Mouse (Mus musculus): ENCODE data around the gene Espn. TPM values are rescaled to one million over a fixed set of nuclear protein-coding genes. Genes with fewer than 3 reads are reported as not detected.
A peak's percentile ranks its signal among the peaks of the same experiment; 100 is the strongest.

The Espn gene
- polyA plus RNA-seq, 1 experiment from 2014 or later: 2.0 TPM

- peak; percentile 51 for DNase-seq (ENCODE audit: low spot score)
- Histone ChIP-seq H3K9ac (replicated peaks; ENCODE audit: low read depth) (no peak overlapping the region), H3K27me3 (replicated peaks; ENCODE audit: insufficient read depth, low read length) (no peaks in the 10 kb centered on the region), H3K9me3 (ENCODE audit: low read length) (no peaks in the 10 kb centered on the region), H3K36me3 (ENCODE audit: insufficient read depth, low read length) (no peaks in the 10 kb centered on the region), H3K4me1 (ENCODE audit: insufficient read depth, low read depth, low read length) (peaks cover 12% of the 10 kb centered on the region; the same call in 1 of the 2 replicates), H3K4me3 (ENCODE audit: low read depth, low read length) (no peak overlapping the region), H3K4me2 (replicated peaks; ENCODE audit: low read depth, low read length) (peak overlapping the region; percentile 45), H3K27ac (ENCODE audit: low read length) (peak overlapping the region; percentile 81)
- 29% methylated on average over 14 of the region's 14 CpGs for WGBS
- TF ChIP-seq EP300 (IDR thresholded peaks at IDR 0.05) (no peak), CTCF (IDR thresholded peaks at IDR 0.05) (no peak)
- peak; percentile 25; the same call in 1 of the 2 replicates for ATAC-seq
Observed at GRCm38 (mm10) chr4:152186205-152187082, 34.3 kb upstream of the Espn start.

GRCm38 (mm10) chr4:152185510-152186204 lies 33.5 kb upstream of the Espn start:
- Histone ChIP-seq H3K4me1 (ENCODE audit: insufficient read depth, low read depth, low read length) (peaks cover 12% of the 10 kb centered on the region; the same call in 1 of the 2 replicates), H3K4me2 (replicated peaks; ENCODE audit: low read depth, low read length) (peak overlapping the region; percentile 45), H3K9me3 (ENCODE audit: low read length) (no peaks in the 10 kb centered on the region), H3K4me3 (ENCODE audit: low read depth, low read length) (no peak overlapping the region), H3K27ac (ENCODE audit: low read length) (peak overlapping the region; percentile 81), H3K36me3 (ENCODE audit: insufficient read depth, low read length) (no peaks in the 10 kb centered on the region), H3K9ac (replicated peaks; ENCODE audit: low read depth) (no peak overlapping the region), H3K27me3 (replicated peaks; ENCODE audit: insufficient read depth, low read length) (no peaks in the 10 kb centered on the region)
- TF ChIP-seq EP300 (IDR thresholded peaks at IDR 0.05) (peak; percentile 56; the same call in 1 of the 2 replicates), CTCF (IDR thresholded peaks at IDR 0.05) (no peak)
- ATAC-seq (peak; percentile 80), DNase-seq (ENCODE audit: low spot score) (peak; percentile 79)
- 7% methylated on average over 19 of the region's 19 CpGs for WGBS

GRCm38 (mm10) chr4:152185137-152185509 lies 33.0 kb upstream of the Espn start:
- Histone ChIP-seq H3K9me3 (ENCODE audit: low read length) (no peaks in the 10 kb centered on the region), H3K9ac (replicated peaks; ENCODE audit: low read depth) (no peak overlapping the region), H3K27ac (ENCODE audit: low read length) (peak overlapping the region; percentile 81), H3K27me3 (replicated peaks; ENCODE audit: insufficient read depth, low read length) (no peaks in the 10 kb centered on the region), H3K4me1 (ENCODE audit: insufficient read depth, low read depth, low read length) (peaks cover 12% of the 10 kb centered on the region; the same call in 1 of the 2 replicates), H3K4me3 (ENCODE audit: low read depth, low read length) (no peak overlapping the region), H3K36me3 (ENCODE audit: insufficient read depth, low read length) (no peaks in the 10 kb centered on the region), H3K4me2 (replicated peaks; ENCODE audit: low read depth, low read length) (peak overlapping the region; percentile 45; the same call in 1 of the 2 replicates)
- peak; percentile 81 for ATAC-seq
- TF ChIP-seq EP300 (IDR thresholded peaks at IDR 0.05) (no peak), CTCF (IDR thresholded peaks at IDR 0.05) (peak; percentile 63)
- WGBS: 7% methylated on average over 3 of the region's 3 CpGs
- peak; percentile 89 for DNase-seq (ENCODE audit: low spot score)

GRCm38 (mm10) chr4:152184353-152185035 lies 32.3 kb upstream of the Espn start:
- no peak for DNase-seq (ENCODE audit: low spot score)
- peaks cover 12% of the 10 kb centered on the region; the same call in 1 of the 2 replicates for H3K4me1 ChIP-seq (ENCODE audit: insufficient read depth, low read depth, low read length)
- H3K27me3 ChIP-seq (replicated peaks; ENCODE audit: insufficient read depth, low read length): no peaks in the 10 kb centered on the region
- no peak overlapping the region for H3K9ac ChIP-seq (replicated peaks; ENCODE audit: low read depth)
- no peak overlapping the region for H3K4me2 ChIP-seq (replicated peaks; ENCODE audit: low read depth, low read length)
- no peak overlapping the region for H3K4me3 ChIP-seq (ENCODE audit: low read depth, low read length)
- H3K36me3 ChIP-seq (ENCODE audit: insufficient read depth, low read length): no peaks in the 10 kb centered on the region
- H3K9me3 ChIP-seq (ENCODE audit: low read length): no peaks in the 10 kb centered on the region
- 47% methylated on average over 7 of the region's 7 CpGs for WGBS
- no peak for TF ChIP-seq EP300 (IDR thresholded peaks at IDR 0.05)
- peak; percentile 54 for TF ChIP-seq CTCF (IDR thresholded peaks at IDR 0.05)
- no peak for ATAC-seq
- H3K27ac ChIP-seq (ENCODE audit: low read length): no peak overlapping the region

GRCm38 (mm10) chr4:152182205-152182604 lies 30.0 kb upstream of the Espn start:
- Histone ChIP-seq H3K9me3 (ENCODE audit: low read length) (no peaks in the 10 kb centered on the region), H3K4me1 (ENCODE audit: insufficient read depth, low read depth, low read length) (peaks cover 18% of the 10 kb centered on the region; the same call in 1 of the 2 replicates), H3K27me3 (replicated peaks; ENCODE audit: insufficient read depth, low read length) (no peaks in the 10 kb centered on the region), H3K4me3 (ENCODE audit: low read depth, low read length) (no peak overlapping the region), H3K27ac (ENCODE audit: low read length) (no peak overlapping the region), H3K4me2 (replicated peaks; ENCODE audit: low read depth, low read length) (no peak overlapping the region), H3K36me3 (ENCODE audit: insufficient read depth, low read length) (no peaks in the 10 kb centered on the region), H3K9ac (replicated peaks; ENCODE audit: low read depth) (no peak overlapping the region)
- 80% methylated on average over 10 of the region's 10 CpGs for WGBS
- ATAC-seq (no peak), DNase-seq (ENCODE audit: low spot score) (no peak)
- TF ChIP-seq CTCF (IDR thresholded peaks at IDR 0.05) (no peak), EP300 (IDR thresholded peaks at IDR 0.05) (no peak)

Data from lung, postnatal 0 days (tissue).